Mouse (Mus musculus) mature B cell (primary cell): ENCODE measurements around the gene Rrp9.

Source experiments
- in situ Hi-C: fragments of 300-500 bp; cut with MboI; formaldehyde crosslinking; loops from 2 replicates; pipeline ENCODE4 v1.14.3; 2019

Rrp9 gene

GRCm38 (mm10) chr9:106456325-106457162, 19.2 kb upstream of the Rrp9 start:
- in situ Hi-C loops, result no loop called here

DNA sequence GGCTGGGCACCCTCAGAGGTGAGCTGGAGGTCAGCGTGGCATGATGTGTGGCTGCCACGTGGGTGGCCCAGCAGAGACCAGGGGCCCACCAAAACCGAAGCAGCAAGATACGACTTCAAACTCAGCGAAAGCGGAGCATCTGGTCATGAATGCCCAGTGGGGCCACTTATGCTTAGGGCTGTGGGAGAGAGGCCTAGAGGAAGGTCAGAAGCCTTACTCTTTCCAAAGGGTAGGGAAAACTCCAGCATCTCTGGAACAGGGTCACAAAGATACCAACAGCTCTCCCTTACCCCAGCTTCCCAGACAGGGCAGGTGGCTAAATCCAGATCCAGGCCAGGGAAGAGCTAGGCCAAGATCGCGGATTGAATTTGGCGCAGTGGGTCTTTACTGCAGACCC, 18.6 kb upstream of the Rrp9 start:
- in situ Hi-C loops, result no loop called here

DNA sequence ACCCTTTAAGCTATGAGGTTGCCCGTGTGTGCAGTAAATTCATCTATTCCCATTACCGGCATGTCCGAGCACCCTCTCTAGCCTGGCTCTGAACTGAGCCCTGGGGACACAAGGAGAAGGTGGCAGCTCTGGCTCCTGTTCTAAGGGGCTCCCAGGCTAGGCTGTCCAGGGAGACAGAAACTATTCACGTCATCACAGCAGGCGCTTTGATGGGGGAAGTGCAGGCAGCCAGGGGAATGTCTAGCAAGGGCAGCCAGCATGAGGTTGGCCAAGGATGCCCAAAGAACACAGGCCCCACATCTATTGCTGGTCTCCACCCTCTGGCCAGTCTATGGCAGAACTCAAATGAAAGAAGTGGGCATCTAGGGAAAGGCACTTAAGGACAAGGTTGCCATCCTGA, 17.8 kb upstream of the Rrp9 start:
- in situ Hi-C loops, result no loop called here

DNA sequence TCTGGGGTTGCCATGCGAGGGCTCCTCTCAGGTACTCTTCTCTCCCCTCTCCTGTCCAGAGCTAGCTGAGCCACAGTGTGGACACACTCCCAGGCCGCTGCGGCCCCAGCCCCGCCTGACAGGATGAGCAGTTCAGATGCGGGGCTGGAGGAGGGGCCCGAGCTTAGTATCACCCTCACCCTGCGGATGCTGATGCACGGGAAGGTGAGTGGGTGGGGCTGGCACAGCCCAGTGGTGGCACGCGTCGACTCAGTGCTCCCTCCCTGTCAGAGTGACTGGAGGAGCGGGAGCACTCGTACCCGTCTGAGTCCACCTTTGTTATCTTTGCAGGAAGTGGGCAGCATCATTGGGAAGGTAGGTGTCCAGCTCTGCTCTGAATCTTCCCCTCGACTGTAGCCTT, 15.8 kb upstream of the Rrp9 start:
- in situ Hi-C loops, result no loop called here

DNA sequence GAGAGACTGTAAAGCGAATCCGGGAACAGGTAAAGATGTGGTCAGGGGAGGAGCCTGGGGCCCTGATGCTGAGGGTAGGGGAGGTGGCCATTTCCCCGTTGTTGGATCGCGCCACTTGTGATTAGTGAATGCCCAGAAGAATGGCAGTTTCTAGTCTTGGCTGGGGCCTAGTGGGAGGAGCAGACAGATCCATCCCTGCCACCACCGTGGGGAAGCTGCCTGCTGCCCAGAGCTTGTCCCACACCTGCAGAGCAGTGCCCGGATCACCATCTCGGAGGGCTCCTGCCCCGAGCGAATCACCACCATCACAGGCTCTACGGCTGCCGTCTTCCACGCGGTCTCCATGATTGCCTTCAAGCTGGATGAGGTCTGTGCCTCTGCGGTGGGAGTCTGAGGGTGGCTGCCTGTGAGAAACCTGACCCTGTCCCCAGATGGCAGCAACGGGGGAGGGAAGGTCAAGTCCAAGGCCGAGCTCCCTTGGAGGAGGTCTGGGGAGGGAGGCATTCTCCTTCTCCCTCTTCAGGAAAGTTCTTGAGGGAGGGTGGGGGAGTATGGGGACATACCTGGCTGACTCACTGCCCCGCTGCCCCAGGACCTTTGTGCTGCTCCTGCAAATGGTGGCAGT, 15.2 kb upstream of the Rrp9 start:
- in situ Hi-C loops, result no loop called here

- in situ Hi-C loops, result no loop called here
These were observed 14.7 kb upstream of the Rrp9 start for GRCm38 (mm10) chr9:106461026-106461415.

GRCm38 (mm10) chr9:106461641-106462429, 13.9 kb upstream of the Rrp9 start:
- in situ Hi-C loops, result no loop called here

GRCm38 (mm10) chr9:106462430-106462800, 13.3 kb upstream of the Rrp9 start:
- in situ Hi-C loops, result no loop called here

DNA sequence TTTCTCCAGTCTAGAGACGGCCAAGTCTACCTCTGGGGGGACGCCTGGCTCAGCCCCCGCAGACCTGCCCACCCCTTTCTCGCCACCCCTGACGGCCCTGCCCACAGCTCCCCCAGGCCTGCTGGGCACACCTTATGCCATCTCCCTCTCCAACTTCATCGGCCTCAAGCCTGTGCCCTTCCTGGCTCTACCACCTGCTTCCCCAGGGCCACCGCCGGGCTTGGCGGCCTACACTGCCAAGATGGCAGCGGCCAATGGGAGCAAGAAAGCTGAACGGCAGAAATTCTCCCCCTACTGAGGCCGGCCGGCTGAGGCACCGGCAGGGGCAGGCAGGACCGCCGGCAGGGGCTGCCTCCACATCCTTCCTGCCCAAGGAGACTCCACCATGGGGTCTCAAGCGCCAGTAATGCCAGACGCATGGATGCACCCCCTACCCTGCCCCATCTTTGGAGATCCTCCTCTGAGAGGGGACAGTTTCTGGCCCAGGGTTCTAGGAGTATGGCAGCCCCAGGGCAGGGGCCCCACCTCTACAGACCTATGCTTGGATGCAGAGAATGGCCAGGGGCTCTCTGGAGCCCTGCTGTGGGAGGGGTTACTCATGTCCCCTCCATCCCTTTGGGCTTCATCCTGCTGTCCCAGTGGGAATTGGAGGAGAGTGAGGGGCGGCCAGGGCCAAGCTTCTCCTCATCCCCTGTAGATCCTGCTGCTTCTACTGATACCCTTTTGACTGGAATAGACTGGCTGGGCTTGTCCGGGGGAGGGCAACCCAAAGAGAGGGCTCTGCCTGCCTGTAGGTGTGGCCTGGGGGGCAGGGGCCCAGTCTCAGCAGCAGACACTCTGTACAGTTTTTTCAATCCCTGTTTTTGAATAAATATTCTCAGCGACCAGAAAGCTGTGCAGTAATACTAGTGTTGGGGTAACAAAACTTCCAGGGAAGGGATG, 12.4 kb upstream of the Rrp9 start:
- in situ Hi-C loops, result no loop called here

DNA sequence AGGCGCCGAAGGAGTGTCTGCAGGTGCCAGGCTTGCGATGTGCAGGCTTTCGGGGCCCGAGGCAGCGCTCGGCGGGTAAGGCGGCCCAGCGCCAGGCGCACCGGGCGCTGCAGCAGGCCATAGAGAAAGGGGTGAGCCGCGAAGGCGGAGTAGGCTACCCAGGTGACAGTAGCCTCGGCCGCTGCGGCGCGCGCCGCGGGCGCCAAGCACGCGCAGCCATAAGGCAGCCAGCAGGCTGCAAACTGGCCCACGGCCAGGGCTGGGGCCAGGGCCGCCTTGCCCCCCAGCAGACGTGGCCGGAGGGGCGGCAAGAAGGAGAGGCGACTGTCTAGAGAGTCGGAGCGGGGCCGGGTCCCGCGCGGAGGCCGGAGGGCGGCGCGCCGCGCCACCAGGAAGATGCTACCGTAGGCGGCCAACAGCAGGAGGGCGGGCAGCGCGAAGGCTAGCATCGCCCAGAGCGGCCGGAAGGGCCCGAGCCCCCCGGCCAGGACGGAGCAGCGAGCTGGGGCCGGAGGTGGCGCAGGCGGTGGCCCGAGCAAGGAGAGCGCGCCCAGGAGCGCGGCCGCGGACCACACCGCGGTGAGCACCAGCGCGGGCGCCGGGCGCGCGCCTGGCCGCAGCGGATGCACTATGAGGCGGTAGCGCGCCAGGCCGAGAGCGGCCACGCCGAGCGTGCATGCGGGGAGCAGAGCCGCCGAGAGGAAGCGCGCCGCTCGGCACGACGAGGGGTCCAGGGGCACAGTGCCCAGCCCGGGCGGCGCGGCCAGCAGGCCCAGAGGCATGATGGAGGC, 10.8 kb upstream of the Rrp9 start:
- in situ Hi-C loops, result no loop called here

DNA sequence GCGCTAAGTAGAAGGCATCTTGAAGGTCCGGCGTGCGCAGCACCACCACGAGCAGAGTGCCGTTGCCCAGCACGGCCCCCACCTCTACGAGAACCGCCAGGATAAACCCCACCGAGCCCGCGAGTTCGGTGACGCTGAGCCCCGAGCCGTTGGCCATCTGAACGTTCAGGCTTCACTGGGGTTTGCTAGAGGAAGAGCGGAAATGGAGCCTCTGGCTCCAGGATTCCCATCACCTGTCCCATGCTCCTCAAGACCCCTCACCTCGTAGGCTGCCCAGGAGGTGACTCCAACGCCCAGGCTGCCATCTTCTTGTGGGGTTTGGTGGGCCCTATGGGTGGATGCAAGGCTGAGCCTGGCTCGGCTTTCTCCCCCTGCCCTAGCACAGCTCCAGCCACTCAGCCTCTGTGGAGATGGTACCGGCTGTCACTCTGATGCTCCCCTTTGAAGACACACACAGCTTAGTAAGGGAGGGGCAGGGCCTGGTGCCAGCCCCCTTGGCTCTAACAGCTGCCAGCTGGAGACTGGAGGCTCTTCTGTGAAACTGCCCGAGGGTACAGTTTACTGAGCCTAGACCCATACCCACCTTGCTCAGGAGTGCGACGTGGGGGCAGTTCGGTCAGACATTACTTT, 10.1 kb upstream of the Rrp9 start, which contains the start of gene Gpr62:
Gene Gpr62, minus strand, starts transcription at position 368 of the 630 bp plus-strand sequence.
- in situ Hi-C loops, result no loop called here

GRCm38 (mm10) chr9:106466721-106467120, 9.0 kb upstream of the Rrp9 start:
- in situ Hi-C loops, result no loop called here

- in situ Hi-C loops, result no loop called here
These were observed 8.0 kb upstream of the Rrp9 start for GRCm38 (mm10) chr9:106467746-106468145.

DNA sequence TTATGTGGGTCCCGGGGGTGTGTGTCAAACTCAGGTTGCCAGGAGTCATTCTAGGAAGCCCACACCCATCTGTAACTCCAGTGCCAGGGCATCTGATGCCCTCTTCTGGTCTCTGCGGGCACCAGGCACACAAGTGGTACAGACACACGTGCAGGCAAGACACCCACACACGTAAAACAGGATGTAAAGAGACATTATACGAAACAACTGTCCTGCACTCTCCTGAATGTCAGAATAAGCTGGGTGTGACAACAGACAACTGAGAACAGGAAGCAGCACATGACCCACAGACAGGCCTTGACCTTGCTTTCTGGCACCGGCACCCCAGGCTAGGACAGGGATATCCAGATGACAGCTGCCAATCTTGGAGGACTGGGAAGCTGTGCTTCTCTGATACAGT, 6.4 kb upstream of the Rrp9 start:
- in situ Hi-C loops, result no loop called here

DNA sequence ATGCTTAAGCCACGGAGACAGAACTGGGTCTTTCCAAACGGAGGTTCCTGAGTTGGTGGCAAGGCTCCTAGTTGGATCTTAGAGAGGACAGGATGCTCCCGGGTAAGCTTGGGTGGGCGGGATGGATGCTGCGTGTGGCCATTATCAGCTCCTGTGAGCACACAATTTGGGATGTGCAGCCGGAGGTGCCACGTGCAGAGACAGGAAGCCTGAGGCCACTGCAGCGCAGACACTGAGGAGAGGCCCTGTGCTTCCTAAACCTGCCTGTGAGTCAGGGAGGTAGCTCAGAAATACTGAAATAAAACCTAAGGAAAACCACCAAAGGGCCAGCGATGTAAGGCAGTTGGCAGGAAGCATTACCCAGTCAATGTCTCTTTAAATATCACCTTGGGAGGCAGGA, 6.0 kb upstream of the Rrp9 start:
- in situ Hi-C loops, result no loop called here

- in situ Hi-C loops, result no loop called here
These were observed 4.6 kb upstream of the Rrp9 start for GRCm38 (mm10) chr9:106470991-106471750.

DNA sequence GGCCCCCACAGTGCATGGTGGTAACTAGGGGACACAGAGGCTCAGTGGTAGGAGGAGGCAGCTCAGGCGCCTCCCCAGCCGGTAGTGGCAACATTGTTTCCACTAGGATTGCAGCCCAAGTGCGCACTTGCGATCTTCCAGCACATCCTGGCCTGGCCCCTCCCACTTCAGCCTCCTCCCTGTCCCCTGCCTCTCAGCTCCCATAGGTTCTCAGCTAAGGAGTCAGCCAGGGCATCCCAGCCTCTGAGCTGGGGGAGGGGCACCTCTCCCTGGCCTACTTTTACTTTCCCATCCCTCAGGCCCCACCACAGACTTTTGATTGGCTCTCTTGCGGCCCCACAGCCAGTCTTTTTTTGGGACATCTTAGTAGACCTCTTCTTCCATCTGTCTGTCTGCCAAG, 3.9 kb upstream of the Rrp9 start:
- in situ Hi-C loops, result no loop called here

GRCm38 (mm10) chr9:106472321-106472720, 3.4 kb upstream of the Rrp9 start:
- in situ Hi-C loops, result no loop called here

DNA sequence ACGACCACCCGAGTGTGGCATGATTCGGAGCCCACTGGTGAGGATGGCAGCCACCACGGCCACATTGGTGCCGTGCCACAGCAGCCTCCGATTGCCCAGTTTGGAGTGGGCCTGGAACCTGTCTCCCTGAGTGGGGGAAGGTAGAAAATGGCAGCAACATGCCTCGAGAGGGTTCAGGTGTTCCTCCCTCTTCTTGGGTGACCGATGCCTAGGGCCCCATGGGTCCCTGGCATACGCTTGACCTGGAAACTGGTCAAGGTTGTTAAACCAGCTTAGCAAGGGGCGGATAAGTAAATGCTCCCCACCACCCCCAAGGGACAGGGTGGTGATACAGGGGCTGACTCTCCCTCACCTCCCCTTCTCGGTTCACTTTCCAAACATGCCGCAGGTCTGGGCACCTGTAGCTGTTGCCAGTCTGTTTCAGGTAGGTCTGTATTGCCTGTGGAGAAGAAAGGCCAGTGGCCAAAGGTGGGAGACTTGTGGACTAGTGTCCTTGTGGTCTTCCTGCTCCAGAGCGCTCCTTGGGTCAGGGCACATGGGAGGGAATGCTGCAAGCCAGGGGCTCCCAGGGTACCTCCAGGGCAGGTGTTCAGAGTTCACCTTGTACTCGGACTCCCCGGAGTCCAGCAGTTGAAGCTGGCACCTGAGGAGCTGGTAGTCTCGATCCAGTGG, 2.5 kb upstream of the Rrp9 start:
- in situ Hi-C loops, result no loop called here
